Comparison of ENCODE assay signal across 9 mouse cellular contexts in genomic region chr9:48559482-48560139, GRCm38 (mm10). TPM values are rescaled to one million over a fixed set of nuclear protein-coding genes. Genes with fewer than 3 reads are reported as not detected.
DNase-seq lines count a peak whose midpoint lies in the region; ATAC-seq and TF ChIP-seq lines count a peak whose summit lies in the region.
"Had no signal": no experiment of that assay in that cellular context is flagged by ENCODE, and none has a peak within 500 bp of the region (broad histone marks: within the 10 kb centered on the region; RNA-seq: fewer than 3 reads in every experiment).

No protein-coding gene starts in this region.

- no peaks in the 10 kb centered on the region for H3K36me3 ChIP-seq in forebrain, embryonic 10.5 days (replicated peaks)
- H3K36me3 ChIP-seq in forebrain, embryonic 16.5 days (ENCODE audit: control insufficient read depth, insufficient read depth) = no peaks in the 10 kb centered on the region
- no peaks in the 10 kb centered on the region for H3K36me3 ChIP-seq in lung, embryonic 14.5 days (ENCODE audit: insufficient read depth)
- H3K36me3 ChIP-seq: stomach, embryonic 15.5 days had no signal

- peak; percentile 35 for DNase-seq in forebrain, embryonic 10.5 days (ENCODE audit: extremely low spot score, low spot score)
- peak; percentile 47 for DNase-seq in urinary bladder, postnatal 14 days (ENCODE audit: low spot score)
- no peak for DNase-seq in urinary bladder, postnatal 4 days (ENCODE audit: low spot score in 2 of 2)
- DNase-seq in kidney, postnatal 14 days = peak; percentile 39
- peak; percentile 74 for DNase-seq in lung, embryonic 14.5 days
- peak; percentile 17 to 21 for DNase-seq in right cerebral cortex, postnatal 36 days (ENCODE audit: low spot score in 2 of 2)

- H3K9me3 ChIP-seq in forebrain, embryonic 10.5 days = no peaks in the 10 kb centered on the region
- H3K9me3 ChIP-seq in forebrain, embryonic 16.5 days (ENCODE audit: control insufficient read depth, low read length) = no peaks in the 10 kb centered on the region
- no peaks in the 10 kb centered on the region for H3K9me3 ChIP-seq in lung, embryonic 14.5 days (ENCODE audit: low read depth, low read length)
- H3K9me3 ChIP-seq: stomach, embryonic 15.5 days had no signal

- TF ChIP-seq CTCF in cortical plate, adult 2 months (IDR thresholded peaks at IDR 0.05; ENCODE audit: extremely low read depth, insufficient read depth, low read length) = peak; percentile 87
- peak; percentile 82 for TF ChIP-seq CTCF in lung, embryonic 14.5 days (IDR thresholded peaks at IDR 0.05; ENCODE audit: low read depth)

- ATAC-seq in forebrain, embryonic 16.5 days = no peak
- ATAC-seq in lung, embryonic 14.5 days (ENCODE audit: insufficient read depth) = no peak

- H3K4me3 ChIP-seq in forebrain, embryonic 10.5 days = no peak overlapping the region
- H3K4me3 ChIP-seq in forebrain, embryonic 16.5 days (replicated peaks; ENCODE audit: low read length) = no peak overlapping the region
- H3K4me3 ChIP-seq in cortical plate, adult 2 months (ENCODE audit: insufficient read depth, low read length) = no peak overlapping the region
- no peak overlapping the region for H3K4me3 ChIP-seq in lung, embryonic 14.5 days (ENCODE audit: low read depth, low read length)
- H3K4me3 ChIP-seq: stomach, embryonic 15.5 days had no signal

- WGBS in forebrain, embryonic 10.5 days = 31% methylated on average over 4 of the region's 4 CpGs
- WGBS in forebrain, embryonic 16.5 days = 32% methylated on average over 4 of the region's 4 CpGs
- WGBS in lung, embryonic 14.5 days = 19% methylated on average over 4 of the region's 4 CpGs

- TF ChIP-seq POLR2A in cortical plate, adult 2 months (IDR thresholded peaks at IDR 0.05; ENCODE audit: extremely low read depth, insufficient read depth, low read length) = no peak

- no peak overlapping the region for H3K27ac ChIP-seq in forebrain, embryonic 10.5 days
- no peak overlapping the region for H3K27ac ChIP-seq in forebrain, embryonic 16.5 days (ENCODE audit: low read length)
- H3K27ac ChIP-seq in cortical plate, adult 2 months (ENCODE audit: insufficient read depth, low read length) = no peak overlapping the region
- H3K27ac ChIP-seq in lung, embryonic 14.5 days (ENCODE audit: low read depth) = no peak overlapping the region
- H3K27ac ChIP-seq: stomach, embryonic 15.5 days had no signal

- H3K4me1 ChIP-seq in forebrain, embryonic 10.5 days = no peaks in the 10 kb centered on the region
- H3K4me1 ChIP-seq in forebrain, embryonic 16.5 days (replicated peaks; ENCODE audit: control insufficient read depth, insufficient read depth, low read length) = no peaks in the 10 kb centered on the region
- no peaks in the 10 kb centered on the region; the same call in 1 of the 2 replicates for H3K4me1 ChIP-seq in cortical plate, adult 2 months (ENCODE audit: control insufficient read depth, insufficient read depth, low read length)
- H3K4me1 ChIP-seq in lung, embryonic 14.5 days (ENCODE audit: insufficient read depth) = no peaks in the 10 kb centered on the region
- H3K4me1 ChIP-seq: stomach, embryonic 15.5 days had no signal

- H3K27me3 ChIP-seq in forebrain, embryonic 10.5 days (ENCODE audit: poor library complexity, severe bottlenecking) = no peaks in the 10 kb centered on the region
- no peaks in the 10 kb centered on the region for H3K27me3 ChIP-seq in forebrain, embryonic 16.5 days (replicated peaks; ENCODE audit: control insufficient read depth, insufficient read depth, low read length)
- no peaks in the 10 kb centered on the region for H3K27me3 ChIP-seq in lung, embryonic 14.5 days (ENCODE audit: insufficient read depth, low read length)
- H3K27me3 ChIP-seq: stomach, embryonic 15.5 days had no signal

- H3K9ac ChIP-seq in forebrain, embryonic 16.5 days (replicated peaks; ENCODE audit: low read depth, low read length) = no peak overlapping the region
- no peak overlapping the region for H3K9ac ChIP-seq in lung, embryonic 14.5 days
- H3K9ac ChIP-seq: stomach, embryonic 15.5 days had no signal

- H3K4me2 ChIP-seq in forebrain, embryonic 16.5 days (ENCODE audit: low read length) = no peak overlapping the region
- H3K4me2 ChIP-seq in lung, embryonic 14.5 days = no peak overlapping the region
- H3K4me2 ChIP-seq: stomach, embryonic 15.5 days had no signal

RNA-seq across cellular contexts. Expression of gene Nnmt, which starts 45.3 kb away (rescaled TPM):
- 0.73 and 1.2 TPM in 2 replicates for polyA plus RNA-seq in forebrain, embryonic 10.5 days (2016; fragmentation: Nextera tagmentation; extraction: Ambion mirVana)
- polyA plus RNA-seq in forebrain, embryonic 16.5 days (2015; fragmentation: Nextera tagmentation; extraction: Ambion mirVana) = 1.2 and 1.4 TPM in 2 replicates
- 0.35 and 0.51 TPM in 2 replicates for polyA plus RNA-seq in cortical plate, adult 2 months (2012; rRNA removed)
- 0.61 and 0.71 TPM in 2 replicates for polyA plus RNA-seq in lung, embryonic 14.5 days (2014; fragmentation: Nextera tagmentation; extraction: Ambion mirVana)

Comparison
In these comparisons a context has a peak if more than half of its experiments do, and no peak if none do; other contexts are left out.
1. DNase-seq: peak in forebrain, embryonic 10.5 days (single experiment), urinary bladder, postnatal 14 days (single experiment), kidney, postnatal 14 days (single experiment), lung, embryonic 14.5 days (single experiment) and right cerebral cortex, postnatal 36 days (2 of 2); none in urinary bladder, postnatal 4 days (0 of 2).